Mouse (Mus musculus) ovary, postnatal 36 days (tissue): ENCODE results near the gene Csk.

ENCODE experiments used
- DNase-seq: peaks from one replicate; pipeline ENCODE4 v3.0.0; 2022; ENCODE audit warnings: low spot score, mixed read lengths

Csk gene

GRCm38 (mm10) chr9:57604875-57605274 is 48.6 kb downstream of the Csk start:
- no peak for DNase-seq

DNA sequence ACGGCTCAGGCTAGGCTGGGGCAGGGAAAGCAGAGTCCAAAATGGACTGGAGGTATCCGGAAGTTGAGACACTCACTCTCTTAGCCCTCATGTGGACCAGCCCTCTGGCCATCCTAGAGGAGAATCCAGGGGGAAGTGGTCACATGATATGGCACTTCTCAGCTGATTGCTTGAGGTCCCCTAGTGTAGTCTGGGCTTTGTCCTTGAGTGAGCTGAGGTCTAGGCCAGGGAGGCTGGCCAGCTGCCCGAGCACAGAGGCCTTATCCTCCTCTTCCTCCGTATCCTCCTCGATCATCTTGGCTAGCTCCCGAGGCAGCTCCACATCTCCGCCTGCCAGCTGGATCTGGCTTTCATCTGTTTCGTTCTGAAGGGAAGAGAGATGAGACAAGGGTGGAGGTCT is 51.3 kb downstream of the Csk start:
- DNase-seq = no peak

DNA sequence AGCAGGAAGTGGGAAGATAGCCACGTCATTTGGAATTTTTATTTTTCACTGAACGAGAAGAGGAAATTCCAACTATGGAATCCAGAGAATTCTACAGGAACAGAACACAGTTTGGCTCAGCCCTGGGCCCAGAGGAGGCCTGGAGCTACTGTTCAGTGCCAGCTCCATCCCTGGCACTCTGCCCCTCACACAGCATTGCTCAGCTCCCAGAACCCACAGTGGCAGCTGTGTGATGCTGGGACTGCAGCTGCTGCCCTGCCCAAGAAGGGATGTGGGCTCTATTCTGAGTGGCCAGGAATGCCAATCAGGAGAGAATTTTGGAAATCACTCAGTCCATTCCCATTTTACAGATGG is 52.1 kb downstream of the Csk start:
- no peak for DNase-seq

GRCm38 (mm10) chr9:57600620-57601352 is 52.6 kb downstream of the Csk start:
- no peak for DNase-seq

- no peak for DNase-seq
These were observed 54.4 kb downstream of the Csk start for GRCm38 (mm10) chr9:57598851-57599563.

DNA sequence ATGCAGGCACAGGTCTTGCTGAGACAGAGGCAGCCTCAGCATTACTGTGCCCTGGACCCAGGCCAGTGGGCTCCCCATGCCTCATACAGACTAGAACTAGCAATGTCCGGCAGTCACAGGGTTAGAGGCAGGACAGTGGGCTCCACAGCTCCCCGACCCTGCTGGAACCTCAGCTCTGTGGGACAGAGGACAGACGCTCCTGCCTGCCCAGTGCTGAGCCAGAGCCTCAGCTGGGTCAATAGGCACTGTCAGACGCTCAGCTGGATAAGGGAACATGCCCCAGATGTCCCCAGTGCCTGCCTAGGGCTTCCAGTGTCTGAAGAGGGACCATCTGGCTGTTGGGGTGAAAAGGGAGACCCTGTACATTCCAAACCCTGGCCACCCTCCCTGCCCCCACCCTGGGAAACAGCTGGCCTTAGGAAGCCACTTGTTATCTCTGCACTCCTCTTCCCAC is 55.5 kb downstream of the Csk start:
- DNase-seq = no peak

- DNase-seq = no peak
These were observed 56.2 kb downstream of the Csk start for GRCm38 (mm10) chr9:57597265-57597664.

DNA sequence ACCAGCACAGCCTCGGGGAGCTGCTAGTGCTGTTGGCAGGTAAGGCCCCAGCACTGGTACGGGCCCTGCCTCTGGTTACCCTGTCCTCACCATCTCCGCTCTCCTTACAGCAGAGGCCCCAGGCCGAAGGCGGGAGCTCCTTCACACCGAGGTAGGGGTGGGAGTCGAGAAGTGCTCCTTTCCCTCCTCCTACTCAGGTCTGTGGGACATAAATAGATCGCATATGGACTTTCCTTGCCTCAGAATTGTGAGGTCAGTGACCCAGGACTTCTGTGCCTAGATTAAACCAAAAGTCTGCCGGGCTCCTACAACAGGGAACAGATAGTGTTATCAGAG is 59.3 kb downstream of the Csk start:
- DNase-seq = no peak

DNA sequence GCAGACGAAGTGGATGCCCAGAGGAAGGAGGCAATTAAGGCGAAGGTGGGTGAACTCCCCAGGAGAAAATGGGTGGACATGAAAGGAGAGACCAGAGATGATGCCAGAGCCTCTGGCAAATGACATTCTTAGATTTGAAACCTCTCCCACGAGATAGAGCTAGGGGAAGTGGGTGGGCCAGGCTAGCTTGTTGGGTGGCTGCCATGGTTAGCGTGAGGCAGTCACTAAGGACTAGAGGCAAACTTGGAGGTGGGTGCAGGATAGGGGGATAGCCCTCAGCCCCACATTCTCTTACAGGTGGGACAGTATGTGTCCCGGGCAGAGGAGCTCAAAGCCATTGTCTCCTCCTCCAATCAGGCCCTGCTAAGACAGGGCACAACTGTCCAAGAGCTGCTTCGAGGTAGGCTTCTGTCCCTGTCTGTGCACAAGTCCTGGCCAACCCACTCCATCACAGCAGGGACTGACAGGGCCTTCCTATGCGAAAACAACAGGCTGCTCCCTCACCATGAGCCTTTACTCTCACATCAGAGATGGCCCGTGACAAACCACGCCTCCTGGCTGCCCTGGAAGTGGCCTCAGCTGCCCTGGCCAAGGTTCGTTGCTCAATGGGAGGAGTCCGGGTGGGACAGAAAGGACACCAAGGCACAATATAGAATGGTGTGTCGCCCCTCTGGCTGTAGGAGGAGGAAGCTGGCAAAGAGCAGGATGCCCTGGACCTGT is 59.8 kb downstream of the Csk start:
- DNase-seq = no peak

- no peak for DNase-seq
These were observed 62.7 kb downstream of the Csk start for GRCm38 (mm10) chr9:57590726-57591125.

DNA sequence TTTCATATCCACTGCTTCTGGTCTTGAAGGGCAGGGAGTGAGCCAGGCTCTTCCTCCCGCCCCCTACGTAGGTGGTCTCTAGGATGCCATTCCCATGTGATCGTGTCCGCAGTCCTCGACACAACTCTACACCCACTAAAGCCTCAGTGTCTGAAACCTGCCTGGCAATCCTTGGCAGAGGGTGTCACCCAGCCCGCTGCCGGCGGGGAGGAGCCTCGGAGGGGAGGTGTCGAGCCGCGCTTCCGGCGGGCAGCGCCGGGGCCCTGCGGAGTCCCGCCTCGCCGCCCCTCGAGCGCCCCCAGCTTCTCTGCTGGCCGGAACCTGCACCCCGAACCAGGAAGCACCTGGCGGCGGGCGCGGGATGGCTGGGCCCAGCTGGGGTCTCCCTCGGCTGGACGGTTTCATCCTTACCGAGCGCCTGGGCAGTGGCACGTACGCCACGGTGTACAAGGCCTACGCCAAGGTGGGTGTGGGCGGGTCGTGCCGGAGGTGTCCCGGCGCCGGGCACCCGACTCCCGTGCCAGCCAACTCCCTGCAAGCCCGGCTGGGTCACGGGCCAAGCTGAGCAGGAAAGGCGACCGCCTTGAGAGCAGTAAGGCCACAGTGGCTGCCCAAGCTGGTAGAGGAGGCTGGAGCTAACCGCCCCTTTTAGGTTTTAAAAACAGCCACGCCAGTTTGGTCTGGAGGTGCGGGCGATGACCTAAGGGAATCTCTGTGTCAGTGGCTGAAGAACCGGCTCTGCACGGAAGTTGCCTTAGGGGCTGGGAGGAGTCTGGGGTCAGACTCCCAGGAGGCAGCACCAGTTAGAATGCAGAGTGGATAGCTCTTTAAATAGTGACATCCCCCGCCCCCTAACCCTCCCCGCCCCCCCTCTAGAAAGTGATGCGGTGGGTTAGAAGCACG is 64.0 kb downstream of the Csk start, which contains the start of gene Ulk3:
TSS of gene Ulk3 (plus strand) at position 229 of the 903 bp plus-strand sequence.
- DNase-seq = peak; percentile 87

DNA sequence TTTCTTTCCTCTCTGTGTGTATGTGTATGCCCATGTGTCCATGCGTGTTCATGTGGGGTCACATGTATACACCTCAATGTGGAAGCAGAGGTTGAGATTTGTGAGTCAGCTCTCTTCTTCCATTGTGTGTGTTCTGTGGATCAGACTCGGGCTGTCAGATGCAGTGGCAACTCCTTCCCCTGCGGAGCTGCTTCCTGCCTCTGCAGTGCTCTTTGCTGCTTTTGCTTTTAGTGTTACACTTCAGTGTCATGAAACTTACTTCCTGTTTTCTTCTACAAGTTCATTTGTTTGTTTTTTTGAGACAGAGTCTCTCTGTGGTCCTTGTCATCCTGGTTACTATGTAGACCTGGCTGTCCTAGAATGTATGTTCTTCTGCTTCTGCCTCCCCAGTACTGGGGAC is 68.4 kb downstream of the Csk start:
- DNase-seq = no peak

- DNase-seq = no peak
These were observed 76.1 kb downstream of the Csk start for GRCm38 (mm10) chr9:57577144-57577849.
